Mouse (Mus musculus) heart, adult 18-20 months (tissue): ENCODE data around the gene Myoz2. TPM values are rescaled to one million over a fixed set of nuclear protein-coding genes. Genes with fewer than 3 reads are reported as not detected.
A peak's percentile ranks its signal among the peaks of the same experiment; 100 is the strongest.

Experiments
- DNase-seq, 2 experiments: peaks; one replicate each; pipeline ENCODE4 v3.0.0; 2021 to 2022; ENCODE audit warnings: mixed read lengths in 1 of 2
- long read RNA-seq, 2 experiments: library from polyadenylated mRNA; stranded (forward); transcript quantifications; one replicate each; pipeline ENCODE4 v2.0.0; 2021
- total RNA-seq, 2 experiments: library from RNA; stranded (reverse); gene quantifications; 2 replicates each; pipeline ENCODE4 v1.2.3; 2021

Gene Myoz2
- total RNA-seq: 1,000 to 10,000 TPM; 1,411 to 1,554 TPM
- long read RNA-seq, experiment 1, transcript Myoz2-202 (3 exons, 2,412 nt): minor isoform, 5 of 710 reads
- long read RNA-seq, experiment 1, transcript Myoz2-203 (7 exons, 871 nt): minor isoform, 19 of 710 reads
- long read RNA-seq, experiment 1, transcript Myoz2-204 (6 exons, 824 nt): minor isoform, 17 of 710 reads
- long read RNA-seq, experiment 1, transcript Myoz2-201 (6 exons, 1,181 nt): major isoform, 593 of 710 reads
- long read RNA-seq, experiment 1, partial matches to known transcripts: 32 of 710 reads
- long read RNA-seq, experiment 1, other reads (novel, unspliced or antisense): 44 of 710 reads
- long read RNA-seq, experiment 2, transcript Myoz2-201 (6 exons, 1,181 nt): major isoform, 395 of 471 reads
- long read RNA-seq, experiment 2, transcript Myoz2-204 (6 exons, 824 nt): minor isoform, 5 of 471 reads
- long read RNA-seq, experiment 2, transcript Myoz2-202 (3 exons, 2,412 nt): minor isoform, 6 of 471 reads
- long read RNA-seq, experiment 2, transcript Myoz2-203 (7 exons, 871 nt): minor isoform, 7 of 471 reads
- long read RNA-seq, experiment 2, partial matches to known transcripts: 21 of 471 reads
- long read RNA-seq, experiment 2, other reads (novel, unspliced or antisense): 37 of 471 reads

DNA sequence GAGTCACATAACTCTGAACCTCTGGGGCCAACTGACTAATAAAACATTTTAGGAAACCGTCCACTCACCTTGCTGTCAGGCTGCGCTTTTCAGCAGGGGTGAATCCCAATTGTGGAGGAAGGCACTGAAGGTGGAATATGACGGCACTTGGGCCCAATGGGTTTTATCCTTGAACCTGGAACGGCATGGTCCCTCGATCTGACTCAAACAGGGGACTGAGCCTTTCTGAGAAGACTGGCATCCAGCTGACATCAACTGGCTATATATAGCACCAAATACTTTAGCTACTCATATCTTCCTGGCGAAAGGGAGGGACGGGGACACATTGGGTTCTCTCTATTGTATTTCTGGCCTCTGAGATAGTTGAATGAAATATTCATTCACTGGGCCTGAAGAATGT, at the start of gene Myoz2:
Gene Myoz2 (minus strand): TSS at position 264 of the 400 bp plus-strand sequence.
- peak; percentile 69 to 78 for DNase-seq

DNA sequence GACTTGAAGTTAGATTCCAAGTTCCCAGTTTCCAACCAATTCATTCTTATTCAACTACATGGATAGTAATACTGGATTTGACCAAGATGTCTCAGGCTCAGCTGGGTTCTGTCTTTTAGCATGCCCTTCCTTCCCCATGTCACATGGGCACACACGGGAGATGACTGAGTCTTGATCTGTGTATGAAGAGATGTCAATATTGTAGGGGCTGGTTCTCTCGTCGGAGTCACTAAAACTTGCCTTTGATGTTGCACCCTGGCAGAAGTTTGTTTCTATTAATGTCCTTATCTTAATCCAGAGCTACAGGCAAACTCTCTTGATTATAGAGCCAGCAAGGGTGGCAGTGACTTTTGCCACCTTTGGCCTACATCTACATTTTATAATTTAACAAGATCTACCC, 46.9 kb upstream of the Myoz2 start:
- DNase-seq: peak; percentile 51 to 52

DNA sequence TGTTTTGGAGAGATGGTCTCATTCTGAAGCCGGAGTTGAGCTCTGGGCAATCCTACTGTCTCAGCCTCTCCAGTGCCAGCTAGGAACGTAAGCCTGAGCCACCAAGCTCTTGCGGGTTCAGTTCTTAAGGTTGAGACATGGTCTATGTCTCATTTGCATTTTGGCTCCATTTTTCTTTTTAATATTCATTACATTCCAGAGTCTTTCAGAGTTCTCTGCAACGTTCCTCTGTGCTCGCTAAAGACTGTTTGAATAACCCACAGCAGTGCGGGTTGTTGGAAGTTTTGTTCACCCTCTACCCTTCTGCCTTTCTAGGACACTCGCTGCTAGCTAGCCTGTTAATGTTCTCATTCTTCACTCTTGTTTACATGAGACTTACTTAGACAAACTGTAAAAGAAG, 46.1 kb upstream of the Myoz2 start:
- DNase-seq: no peak

DNA sequence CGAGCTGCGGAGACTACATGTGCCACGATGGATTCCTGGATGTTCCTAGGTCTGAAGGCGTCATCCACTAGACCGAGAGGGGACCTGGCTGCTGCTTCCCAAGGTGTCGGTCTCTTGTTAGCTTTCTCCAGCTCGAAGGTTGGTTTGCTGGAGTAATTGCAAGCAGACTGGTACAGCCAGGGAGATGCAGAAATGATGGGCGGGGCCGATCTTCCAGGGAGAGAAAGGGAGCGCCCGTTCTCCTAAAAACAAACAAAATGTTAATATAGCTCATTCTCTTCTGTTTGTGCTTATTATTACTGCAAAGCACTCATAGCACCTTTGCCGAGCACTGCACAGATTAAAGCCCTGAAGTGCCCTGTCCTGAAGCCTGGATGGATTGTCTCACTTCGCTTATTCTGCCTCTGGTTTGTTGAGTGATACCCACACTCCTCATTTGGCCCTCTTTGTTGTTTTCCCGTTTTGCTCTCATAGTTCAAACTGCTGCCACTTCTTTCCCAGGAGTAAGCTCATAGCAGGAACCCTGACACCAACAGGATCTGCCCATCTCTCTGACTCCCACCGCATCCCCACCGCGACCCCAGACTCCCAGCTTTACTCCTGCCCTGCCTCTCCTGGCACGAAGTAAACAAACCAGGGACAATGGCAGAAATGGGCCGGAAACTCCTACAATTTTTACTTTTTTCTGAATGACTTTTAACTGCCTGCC, 45.4 kb upstream of the Myoz2 start:
- DNase-seq: no peak

DNA sequence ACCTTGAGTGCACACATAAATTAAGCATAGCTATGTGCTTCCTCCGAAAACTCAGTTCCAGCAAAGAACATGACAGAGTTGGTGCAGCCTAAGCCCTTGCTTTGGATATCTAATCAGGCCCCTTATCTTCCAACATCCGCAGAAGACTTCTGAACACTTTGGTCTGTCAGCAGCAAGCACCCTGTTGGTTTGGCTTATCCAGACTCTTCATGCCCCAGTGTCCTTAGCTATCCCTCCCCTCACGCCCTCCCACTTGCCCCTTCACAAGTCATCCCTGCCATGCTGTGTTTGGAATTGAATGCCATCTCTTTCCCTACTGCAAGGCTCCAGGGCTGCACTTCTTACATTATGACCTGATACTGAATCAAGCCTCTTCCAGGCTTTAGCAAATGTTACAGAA, 40.9 kb upstream of the Myoz2 start:
- DNase-seq: no peak

DNA sequence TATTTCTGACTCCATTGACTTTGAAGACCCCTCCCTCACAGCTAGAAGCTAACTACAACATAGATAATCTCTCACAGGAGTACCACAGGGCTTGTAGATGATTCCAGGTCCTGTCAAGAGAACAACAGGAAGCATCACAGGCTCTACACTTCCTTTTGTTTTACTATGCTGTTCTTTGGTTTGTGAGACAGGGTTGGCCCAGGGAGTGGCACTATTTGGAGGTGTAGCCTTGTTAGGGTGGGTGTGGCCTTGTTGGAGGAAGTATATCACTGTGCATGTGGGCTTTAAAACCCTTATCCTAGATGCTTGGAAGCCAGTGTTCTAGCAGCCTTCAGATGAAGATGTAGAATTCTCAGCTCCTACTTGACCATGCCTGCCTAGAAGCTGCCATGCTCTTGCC, 40.2 kb upstream of the Myoz2 start:
- DNase-seq: no peak

DNA sequence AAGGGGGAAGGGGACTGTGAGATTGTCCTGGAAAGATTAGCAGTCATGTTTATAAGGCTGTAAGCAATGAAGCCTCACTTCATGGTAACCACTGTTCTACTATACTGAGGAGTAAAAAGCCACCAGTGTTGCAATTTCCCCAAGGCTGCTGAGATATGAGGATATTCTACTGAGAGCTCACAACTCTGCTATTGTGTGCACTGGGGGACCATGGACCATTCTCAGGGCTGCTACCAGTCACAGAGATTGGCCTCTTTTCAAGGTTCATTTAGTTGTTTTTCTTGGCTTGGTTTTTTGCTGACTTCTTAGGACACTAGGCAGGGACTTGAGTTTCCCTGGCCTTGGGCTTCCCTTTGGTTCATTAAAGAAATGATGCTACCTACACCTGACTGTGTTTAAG, 38.5 kb upstream of the Myoz2 start:
- DNase-seq: no peak

DNA sequence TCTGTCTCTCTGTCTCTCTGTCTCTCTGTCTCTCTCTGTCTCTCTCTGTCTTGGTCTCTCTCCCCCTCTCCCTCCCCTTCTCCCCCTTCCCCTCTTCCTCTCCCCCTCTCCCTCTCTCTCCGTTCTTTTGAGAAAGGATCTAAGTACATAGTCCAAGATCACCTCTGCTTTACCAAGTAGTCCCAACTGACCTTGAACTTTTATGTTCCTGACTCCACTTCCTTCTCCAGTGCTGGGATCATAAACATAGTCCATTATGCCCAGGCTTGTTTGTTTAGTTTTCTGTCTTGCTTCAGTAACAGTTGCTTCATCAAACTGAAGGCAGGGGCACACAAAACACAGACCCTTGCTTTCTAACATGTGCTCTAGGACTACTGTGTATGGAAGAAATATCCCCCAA, 37.7 kb upstream of the Myoz2 start:
- no peak for DNase-seq

DNA sequence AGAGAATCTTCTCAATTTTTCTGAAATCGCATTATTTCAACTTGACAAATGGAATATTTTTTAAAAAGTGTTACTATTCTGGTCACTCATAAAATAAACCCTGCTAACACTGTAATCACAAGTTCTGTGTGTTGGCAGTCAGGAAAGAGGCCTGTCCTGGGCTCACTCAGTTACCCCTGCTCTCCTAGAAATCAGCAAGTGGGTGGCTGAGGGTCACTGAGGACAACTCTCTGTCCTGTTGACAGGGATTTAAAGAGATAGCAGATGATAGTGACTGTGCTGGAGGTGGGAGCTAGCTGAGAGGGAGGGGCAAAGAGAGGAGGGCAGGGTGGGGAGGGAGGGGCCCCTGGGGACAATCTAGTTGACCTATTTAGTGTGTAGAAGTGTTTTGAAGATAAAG, 36.2 kb upstream of the Myoz2 start:
- peak in 1 of 2 experiments; percentile 71 for DNase-seq

DNA sequence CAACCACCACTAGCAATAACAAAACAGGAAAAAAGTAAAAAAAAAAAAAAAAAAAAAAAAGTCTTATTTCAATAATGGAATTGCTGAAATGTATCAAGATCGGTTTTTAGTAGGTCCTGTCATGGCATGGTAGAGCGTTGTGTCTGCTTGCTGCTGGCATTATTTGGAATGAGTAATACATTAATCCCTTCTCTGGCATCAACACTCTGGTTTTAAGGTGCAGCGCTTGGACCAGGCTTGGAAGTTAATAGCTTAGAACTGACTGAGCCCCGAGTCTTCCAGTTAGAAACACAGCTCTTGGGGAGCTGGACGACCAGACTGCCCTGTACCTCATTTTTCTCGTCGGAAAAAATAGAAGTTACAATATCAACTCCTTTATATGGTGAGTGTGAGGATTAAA, 32.0 kb upstream of the Myoz2 start:
- DNase-seq: no peak

DNA sequence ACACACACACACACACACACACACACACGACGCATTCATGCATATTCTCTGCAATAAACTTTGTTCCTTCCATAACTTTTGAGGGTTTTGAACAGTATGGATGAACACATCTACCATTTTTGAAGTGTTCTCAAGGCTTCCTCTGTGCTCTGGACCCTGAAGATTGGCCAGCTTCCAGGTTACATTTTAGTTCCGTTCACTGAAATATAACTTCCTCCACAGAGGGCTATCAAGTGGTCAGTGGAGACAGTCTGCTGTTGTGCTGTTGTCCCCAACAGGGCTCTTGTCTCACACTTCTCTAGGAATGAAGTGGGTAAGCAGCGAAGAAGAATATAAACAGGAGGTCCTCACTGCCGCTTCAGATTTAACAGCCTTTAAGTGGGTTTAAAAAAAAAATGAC, 30.7 kb upstream of the Myoz2 start:
- DNase-seq: no peak

DNA sequence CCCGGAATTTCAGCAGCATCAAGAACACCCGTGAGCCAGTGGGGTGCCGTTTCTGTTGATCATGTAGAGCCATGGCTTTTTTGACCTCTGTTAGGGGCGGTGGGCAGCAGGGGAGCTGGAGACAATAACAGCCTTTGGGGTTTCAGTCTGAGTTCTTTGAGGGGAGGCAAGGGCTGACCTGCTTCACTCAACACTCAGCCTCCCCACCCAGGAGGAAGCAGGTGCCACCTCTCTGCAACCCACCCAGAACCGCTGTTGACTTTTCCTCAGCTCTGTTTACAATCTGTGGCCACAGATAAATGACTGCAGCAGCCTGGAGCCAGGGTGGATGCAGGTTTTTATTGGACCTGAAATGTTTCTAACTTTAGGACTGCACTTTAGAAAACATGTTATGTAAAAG, 29.4 kb upstream of the Myoz2 start:
- no peak for DNase-seq

DNA sequence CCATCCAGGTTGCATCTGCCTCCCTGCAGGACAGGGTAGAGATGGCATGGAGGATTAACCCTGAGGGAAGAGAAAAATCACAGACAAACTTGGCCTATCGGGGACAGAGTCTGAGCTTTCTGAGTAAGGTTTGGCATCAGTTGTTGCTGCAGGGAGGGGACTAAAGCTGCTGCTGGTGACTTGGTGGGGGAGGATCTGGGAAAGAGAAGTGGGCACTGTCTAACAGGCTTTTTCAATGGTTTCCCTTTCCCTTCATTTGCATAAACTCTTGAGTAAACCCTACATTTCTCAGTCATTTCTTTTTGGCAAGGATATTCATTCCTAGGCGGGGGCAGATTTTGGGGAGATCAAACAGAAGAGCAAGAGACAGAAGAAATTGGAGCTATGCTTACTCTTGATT, 27.1 kb upstream of the Myoz2 start:
- no peak for DNase-seq

DNA sequence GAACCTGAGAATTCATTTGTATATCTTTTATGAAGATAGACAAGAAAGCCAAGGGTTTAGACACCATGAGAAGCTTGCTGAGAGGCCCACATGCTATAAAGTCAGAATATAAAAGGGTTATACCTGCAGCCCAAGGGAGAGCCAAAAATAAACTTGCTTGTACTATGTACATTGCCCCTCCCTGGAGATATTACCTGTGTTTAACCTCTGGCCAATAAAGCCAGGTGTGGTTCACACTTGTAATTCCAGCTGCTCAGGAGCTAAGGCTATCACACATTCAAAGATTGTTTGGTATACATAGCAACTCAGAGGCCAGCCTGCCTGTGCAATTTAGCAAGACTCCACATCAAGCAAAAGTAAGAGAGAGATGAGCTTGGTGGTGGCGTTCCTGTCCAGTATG, 24.0 kb upstream of the Myoz2 start:
- no peak for DNase-seq

DNA sequence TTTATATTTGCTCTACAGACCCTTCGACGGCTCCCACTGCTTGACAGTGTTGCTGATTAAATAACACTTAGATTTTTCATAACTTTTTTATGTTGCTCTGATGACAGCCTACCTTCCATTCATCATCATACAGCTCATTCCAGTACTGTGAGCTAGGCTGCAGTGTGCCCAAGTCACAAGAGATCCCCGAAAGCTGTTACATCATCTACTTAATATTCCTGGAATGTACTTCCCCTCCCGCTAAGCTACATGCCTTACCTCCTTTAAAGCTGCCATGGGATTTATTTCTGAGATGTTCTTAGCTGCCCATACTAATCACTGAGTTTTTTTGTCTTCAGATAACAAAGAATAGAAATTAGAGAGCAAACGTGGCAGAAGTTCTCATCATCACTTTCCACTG, 19.4 kb upstream of the Myoz2 start:
- DNase-seq: no peak

DNA sequence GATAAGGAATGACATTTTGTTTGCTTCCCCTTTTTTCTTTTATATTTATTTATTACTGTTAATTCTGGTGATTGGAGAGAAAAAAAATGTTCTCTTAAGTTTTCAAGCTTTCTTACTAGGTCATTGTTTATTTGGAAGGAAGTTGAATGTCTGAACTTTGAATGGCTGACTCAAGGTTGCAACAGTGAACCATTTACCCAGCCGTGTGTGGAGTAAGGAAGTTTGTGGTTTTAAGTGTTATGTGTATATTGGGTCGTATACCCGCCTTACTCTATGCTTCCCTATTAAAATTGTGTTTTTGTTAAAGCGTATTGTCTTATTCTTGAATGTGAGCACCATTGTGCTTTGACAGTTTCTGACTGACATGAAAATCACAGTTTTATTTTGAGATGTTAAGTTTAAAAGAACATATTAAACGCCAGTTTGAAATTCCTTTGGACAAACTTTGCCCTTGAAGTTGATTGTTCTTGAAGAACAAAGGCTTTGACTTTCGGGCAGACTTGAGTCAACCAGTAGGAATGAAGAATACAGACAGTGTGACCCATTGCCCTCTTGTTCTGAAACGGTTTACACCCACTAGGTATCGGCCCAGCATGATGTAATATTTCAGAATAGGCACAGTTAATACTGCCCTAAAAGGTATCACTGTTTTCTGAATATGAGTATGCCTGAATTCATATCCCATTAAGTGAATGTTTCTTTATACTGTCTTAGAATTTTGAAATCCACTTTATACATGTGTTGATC, 18.6 kb upstream of the Myoz2 start:
- no peak for DNase-seq

DNA sequence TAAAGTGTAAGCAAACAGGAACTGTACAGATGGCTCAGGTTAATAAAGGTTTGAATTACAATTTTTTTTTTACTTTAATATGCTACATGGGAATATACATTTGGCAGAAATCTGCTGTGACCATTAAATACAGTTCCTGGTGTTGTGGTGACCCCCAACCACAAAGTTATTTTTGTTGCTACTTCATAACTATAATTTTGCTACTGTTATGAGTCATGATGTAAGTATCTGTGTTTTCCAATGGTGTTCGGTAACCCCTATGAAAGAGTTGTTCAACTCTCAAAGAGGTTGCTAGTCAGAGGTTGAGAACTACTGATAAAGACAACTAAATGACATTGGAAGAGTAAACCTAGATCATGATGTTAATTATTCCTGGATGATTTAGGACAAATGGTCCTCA, 7.5 kb upstream of the Myoz2 start:
- no peak for DNase-seq

DNA sequence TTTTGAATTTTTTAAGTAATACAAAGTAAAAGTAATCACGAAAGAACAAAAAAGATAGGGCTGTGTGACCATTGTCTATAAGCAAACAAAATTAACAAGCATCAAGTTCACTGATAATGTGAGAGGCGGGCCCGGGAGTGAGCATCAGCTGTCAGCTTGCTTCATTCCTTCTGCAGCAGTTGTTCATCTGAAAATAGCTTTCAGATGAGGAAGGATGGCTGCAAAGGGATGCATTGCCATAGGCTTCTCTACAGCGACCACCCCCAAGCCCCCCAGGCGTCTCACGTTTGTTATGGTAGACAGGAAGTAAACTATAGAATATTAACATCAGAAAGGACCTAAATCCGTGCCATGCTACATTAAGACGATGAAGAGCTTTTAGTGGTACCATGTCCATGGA, 1.0 kb downstream of the Myoz2 start:
- DNase-seq: no peak

DNA sequence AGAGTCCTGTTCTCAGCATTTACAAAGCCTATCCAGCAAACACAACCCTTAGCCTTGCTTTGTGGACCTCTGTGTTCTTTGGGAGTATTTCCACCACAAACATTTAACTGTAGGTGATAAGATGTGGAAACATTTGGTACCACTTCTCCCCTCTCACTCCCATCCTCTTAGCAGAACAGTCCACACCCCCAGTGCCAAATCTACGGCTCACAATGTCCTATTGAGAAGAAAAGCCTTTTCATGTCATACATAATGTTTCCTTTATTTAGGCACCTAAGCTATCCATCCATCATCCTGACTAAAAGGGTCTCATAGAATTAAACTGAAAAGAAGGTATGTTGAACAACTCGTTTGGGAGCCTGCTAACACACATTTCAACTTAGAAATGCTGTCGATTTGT, 9.2 kb downstream of the Myoz2 start:
- no peak for DNase-seq

DNA sequence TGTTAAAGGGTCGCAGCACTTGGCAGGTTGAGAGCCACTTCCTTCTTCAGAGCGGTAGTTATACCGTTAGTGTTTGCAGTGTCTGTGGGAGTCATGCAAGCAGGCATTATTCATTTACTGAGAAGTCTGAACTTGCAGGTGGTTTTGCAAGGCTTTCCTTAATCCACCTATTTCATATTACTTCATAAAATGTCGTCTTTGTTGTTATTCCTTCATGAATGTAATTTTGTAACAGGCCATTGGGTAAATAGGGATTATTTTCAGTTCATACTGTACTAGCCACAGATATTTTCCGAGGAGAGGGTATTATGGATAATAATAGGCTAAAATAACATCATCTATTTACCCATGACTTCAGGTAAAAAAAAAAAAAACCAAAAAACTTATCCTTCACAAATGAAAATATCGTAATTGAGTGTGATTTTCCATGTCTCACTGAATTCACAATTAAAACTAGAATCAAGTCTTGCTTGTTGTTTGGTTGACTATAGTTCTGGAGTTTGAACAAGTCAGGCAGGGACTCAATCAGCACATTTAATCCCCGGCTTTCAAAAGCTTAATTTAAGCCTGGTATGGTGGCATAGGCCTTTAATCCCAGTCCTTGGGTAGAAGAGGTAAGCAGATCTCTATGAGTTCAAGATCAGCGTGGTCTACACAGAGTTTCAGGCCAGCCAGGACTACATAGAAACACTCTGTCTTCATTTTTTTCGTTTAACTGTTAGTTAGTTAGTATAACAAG, 10.2 kb downstream of the Myoz2 start:
- DNase-seq: no peak

DNA sequence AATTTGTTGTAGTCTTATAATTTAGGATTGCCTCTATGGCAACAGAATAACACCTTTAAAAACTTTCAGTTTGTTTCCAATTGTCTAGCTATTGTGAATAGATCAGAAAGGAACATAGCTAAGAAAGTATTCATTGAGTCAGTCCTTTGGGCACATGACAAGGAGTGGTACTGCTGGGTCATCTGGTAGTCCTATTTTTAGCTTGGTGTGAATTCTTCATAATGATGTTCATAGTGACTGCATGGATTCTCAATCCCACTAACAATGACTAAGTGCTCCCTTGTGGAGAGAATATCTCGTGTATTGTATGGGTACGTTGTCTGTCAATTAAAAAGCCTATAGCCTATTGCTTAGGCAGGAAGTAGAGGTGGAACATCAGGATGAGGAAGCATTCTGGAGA, 16.0 kb downstream of the Myoz2 start:
- DNase-seq: no peak

DNA sequence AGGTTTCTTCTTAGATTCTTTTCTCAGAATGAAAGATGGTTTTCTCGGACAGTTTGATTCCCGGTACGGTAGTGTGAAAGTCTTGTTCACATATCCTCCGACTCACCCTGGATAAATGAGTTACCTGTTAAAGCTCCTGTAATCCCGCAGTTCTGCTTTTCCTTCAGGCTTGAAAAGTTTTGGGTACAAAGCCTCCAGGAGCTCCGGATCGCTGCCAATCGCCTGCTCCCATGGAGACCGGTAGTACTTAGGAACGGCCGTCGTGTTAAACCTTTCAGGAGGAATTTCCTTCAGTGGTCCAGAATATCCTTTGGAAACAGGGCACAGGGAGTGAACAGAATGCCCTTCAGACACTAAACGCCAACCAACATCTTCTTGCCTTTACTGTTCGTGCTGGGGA, 21.3 kb downstream of the Myoz2 start:
- no peak for DNase-seq
